Comparison of ENCODE assay signal across 17 mouse cellular contexts in genomic region chr1:98162639-98162927, GRCm38 (mm10).
"Had no signal": no experiment of that assay in that cellular context is flagged by ENCODE, and none has a peak within 500 bp of the region (broad histone marks: within the 10 kb centered on the region; RNA-seq: fewer than 3 reads in every experiment).

No protein-coding gene starts in this region.

- DNase-seq: lung, adult 2 months; lung, postnatal 14 days; lung, postnatal 36 days; right cerebral cortex, postnatal 14 days; thymus, adult 2 months; thymus, postnatal 25 days; thymus, postnatal 4 days had no signal

- H3K9me3 ChIP-seq: lung, embryonic 15.5 days; megakaryocyte, embryonic 14.5 days; midbrain, embryonic 13.5 days; midbrain, embryonic 15.5 days; neural tube, embryonic 12.5 days; stomach, embryonic 15.5 days had no signal

- H3K27me3 ChIP-seq: lung, embryonic 15.5 days; megakaryocyte, embryonic 14.5 days; midbrain, embryonic 13.5 days; midbrain, embryonic 15.5 days; neural tube, embryonic 12.5 days; stomach, embryonic 15.5 days had no signal

- H3K36me3 ChIP-seq: lung, embryonic 15.5 days; midbrain, embryonic 13.5 days; midbrain, embryonic 15.5 days; neural tube, embryonic 12.5 days; stomach, embryonic 15.5 days had no signal

- H3K9ac ChIP-seq: lung, embryonic 15.5 days; midbrain, embryonic 13.5 days; midbrain, embryonic 15.5 days; neural tube, embryonic 12.5 days; stomach, embryonic 15.5 days had no signal

- H3K4me1 ChIP-seq: lung, embryonic 15.5 days; midbrain, embryonic 13.5 days; midbrain, embryonic 15.5 days; neural tube, embryonic 12.5 days; stomach, embryonic 15.5 days had no signal

- H3K4me3 ChIP-seq: lung, embryonic 15.5 days; megakaryocyte, embryonic 14.5 days; midbrain, embryonic 13.5 days; midbrain, embryonic 15.5 days; neural tube, embryonic 12.5 days; stomach, embryonic 15.5 days had no signal

- H3K27ac ChIP-seq: lung, embryonic 15.5 days; macrophage; midbrain, embryonic 13.5 days; midbrain, embryonic 15.5 days; neural tube, embryonic 12.5 days; stomach, embryonic 15.5 days; stomach, postnatal 0 days had no signal

- H3K4me2 ChIP-seq: lung, embryonic 15.5 days; midbrain, embryonic 11.5 days; midbrain, embryonic 13.5 days; midbrain, embryonic 15.5 days; neural tube, embryonic 12.5 days; stomach, embryonic 15.5 days had no signal

- ATAC-seq: lung, postnatal 0 days; midbrain, embryonic 13.5 days; midbrain, embryonic 15.5 days had no signal
